Mouse (Mus musculus) cerebellum, adult 11-12 months (tissue): ENCODE results near the gene Hdgfl2.
"Not testable (repeated sequence)": the region's sequence is repeated elsewhere in the genome, so short reads cannot be mapped to it uniquely, and the experiment has no call there.

Experiments used
- DNase-seq: peaks from one replicate; pipeline ENCODE4 v3.0.0; 2022

The Hdgfl2 gene

DNA sequence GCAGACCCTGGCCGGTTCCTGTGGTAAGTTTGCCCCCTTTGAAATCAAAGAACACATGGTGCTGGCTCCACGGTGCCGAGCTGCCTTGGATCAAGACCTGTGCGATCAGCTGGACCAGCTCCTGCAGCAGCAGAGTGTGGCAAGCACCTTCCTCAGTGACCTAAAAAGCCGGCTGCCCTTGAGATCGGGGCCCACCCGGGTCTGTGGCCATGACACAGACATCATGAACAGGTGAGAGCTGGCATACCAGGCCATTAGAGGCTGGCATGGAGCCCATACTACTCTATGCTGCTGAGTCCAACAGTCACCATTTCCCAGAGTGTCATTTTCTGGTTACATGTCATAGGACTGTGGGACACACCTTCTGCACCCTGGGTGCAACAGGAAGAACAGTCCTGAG, 17.4 kb upstream of the Hdgfl2 start:
- no peak for DNase-seq

- DNase-seq: not testable (repeated sequence)
Measured at GRCm38 (mm10) chr17:56065715-56066114, 13.7 kb upstream of the Hdgfl2 start.

DNA sequence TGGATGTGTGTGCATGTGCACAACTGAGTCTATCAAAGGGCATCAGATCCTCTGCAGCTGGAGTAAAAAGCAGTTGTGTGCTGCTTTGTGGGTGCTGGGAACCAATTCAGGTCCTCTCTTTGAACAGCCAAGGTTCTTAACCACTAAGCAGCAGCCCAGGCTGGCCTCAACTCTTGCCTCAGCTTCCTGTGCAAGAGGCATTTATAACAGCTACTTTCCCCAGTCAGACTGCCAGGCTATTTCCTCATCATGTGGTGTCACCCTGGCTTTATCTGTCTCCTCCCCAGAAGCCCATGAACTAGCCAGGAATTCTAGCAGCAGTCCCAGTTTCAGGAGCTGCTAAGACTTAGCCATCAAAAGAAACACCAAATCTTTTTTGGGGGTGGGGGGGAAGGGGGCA, 13.0 kb upstream of the Hdgfl2 start:
- no peak for DNase-seq

DNA sequence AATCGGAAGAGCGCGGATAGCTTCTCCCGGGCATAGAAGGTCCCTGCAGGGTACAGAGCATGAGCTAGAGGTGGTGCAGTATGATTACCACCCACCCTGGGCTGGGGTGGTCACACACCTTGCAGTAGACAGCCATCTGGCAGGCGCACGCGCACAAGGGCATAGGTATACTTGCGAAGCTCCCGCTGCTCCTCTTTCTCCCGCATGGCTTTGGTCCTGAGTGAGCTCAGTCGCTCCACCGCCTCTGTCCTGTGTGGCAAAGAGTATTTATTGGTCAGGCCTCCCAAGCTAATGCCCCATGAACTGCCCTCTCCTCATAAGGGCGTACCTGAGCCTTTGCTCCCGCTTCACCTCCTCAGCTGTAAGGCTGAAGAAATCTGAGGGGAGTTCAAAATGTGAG, 10.4 kb upstream of the Hdgfl2 start:
- peak; percentile 19 for DNase-seq

- DNase-seq: no peak
Measured at GRCm38 (mm10) chr17:56071126-56071525, 8.3 kb upstream of the Hdgfl2 start.

DNA sequence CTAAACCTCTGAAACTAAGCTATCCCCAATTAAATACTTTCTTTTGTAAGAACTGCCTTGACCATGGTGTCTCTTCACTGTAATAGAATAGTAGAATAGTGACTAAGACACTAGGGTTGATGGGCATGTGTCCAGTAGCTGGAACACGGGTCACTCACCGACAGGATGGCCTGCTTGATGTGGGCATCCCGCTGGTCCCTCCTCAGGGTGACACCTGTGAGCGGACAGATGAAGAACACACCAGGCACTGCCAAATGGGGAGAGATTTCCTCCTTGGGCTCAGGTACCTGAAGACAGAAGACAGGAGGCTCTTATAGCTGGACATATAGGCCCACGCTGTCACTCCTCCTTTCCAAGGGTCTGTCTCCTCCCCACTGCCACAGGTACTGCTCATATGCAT, 7.2 kb upstream of the Hdgfl2 start:
- DNase-seq: no peak

DNA sequence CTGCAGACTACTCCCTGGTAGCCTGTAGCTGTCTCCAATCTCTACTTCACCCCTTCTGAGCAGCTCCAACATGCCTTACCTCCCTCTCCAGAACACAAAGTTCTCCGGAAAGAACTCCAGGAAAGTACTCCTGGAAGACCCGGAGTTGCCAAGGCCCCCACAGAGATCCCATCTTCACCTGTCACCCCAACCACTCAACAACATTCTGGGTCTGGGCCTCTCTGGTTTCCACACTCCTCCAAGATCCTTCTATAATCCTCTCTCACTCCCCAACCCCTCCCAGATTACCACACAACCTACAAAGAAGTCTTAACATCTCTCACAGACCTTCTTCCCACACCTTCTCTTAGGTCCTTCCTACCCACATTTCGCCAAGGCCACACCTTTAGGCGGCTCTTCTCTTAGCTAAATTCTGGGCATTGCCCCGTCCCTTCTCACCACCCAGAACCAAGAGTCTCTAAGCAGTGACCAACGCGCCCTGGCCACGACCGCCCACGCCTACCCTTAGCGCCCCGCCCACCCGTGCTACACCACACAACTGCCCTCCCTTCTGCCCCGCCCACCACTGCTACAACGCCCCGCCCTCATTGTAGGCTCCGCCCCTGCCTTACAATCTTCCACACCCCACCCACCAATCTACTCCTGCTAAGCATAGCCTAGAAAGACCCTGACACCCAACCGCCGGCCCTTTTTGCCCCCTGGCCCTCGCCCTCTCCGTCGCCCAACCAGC, 5.2 kb upstream of the Hdgfl2 start:
- DNase-seq: peak; percentile 78

GRCm38 (mm10) chr17:56074827-56075208, 4.6 kb upstream of the Hdgfl2 start, which contains the start of gene Ubxn6:
Gene Ubxn6 (minus strand): TSS chr17:56075028.
- DNase-seq: peak; percentile 95

GRCm38 (mm10) chr17:56077523-56077922, 1.9 kb upstream of the Hdgfl2 start:
- DNase-seq: no peak

DNA sequence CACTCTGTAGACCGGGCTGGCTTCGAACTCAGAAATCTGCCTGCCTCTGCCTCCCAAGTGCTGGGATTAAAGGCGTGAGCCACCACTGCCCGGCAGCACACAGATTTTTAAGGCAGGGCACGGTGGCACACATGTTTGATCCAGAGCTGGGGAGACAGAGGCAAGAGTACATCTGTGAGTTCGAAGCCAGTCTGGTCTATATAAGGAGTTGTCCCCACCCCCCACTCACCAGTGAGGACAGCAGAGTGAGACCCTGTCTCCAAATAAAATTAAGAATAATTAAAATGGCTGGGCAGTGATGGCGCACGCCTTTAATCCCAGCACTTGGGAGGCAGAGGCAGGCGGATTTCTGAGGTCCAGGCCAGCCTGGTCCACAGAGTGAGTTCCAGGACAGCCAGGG, 1.1 kb upstream of the Hdgfl2 start:
- peak; percentile 75 for DNase-seq

DNA sequence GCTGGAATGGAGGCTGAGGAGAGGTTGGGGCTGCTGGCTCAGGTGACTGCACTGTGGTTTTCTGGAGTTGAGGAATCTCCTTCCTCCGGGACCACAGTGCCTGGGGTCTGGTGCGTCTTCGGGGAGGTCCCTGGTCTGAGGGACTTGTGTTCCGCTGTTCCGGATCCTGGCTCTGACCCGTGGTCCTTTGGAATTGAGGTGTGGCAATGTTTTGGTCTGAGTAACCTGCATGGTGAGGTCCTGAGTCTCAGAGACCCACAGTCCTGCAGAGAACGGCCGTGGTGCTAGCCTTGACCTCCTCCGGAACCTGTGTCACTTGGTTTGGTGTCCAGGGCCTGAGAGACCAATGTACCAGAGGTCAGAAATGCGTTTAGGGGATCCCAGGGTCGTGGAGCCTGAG, 487 bp downstream of the Hdgfl2 start:
- DNase-seq: peak; percentile 69

- peak; percentile 56 for DNase-seq
Measured at GRCm38 (mm10) chr17:56080781-56081585, 1.5 kb downstream of the Hdgfl2 start.

DNA sequence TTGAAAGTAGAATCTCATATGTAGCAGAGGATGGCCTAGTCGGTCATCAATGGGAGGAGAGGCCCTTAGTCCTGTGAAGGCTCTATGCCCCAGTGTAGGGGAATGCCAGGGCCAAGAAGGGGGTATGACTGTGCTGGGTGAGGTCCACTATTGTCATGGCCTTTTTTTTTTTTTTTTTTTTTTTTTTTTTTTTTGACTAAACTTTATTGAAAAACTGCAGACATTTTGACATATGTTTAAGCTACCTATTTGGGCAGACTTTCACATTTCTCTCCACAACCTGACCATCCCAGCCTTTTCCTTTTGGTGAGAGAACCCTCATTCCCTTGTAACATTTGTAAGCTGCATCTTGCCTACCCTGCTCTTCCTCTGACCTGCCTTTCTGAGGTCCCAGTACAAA, 12.9 kb downstream of the Hdgfl2 start:
- DNase-seq: no peak

- DNase-seq: no peak
Measured at GRCm38 (mm10) chr17:56092794-56093193, 13.4 kb downstream of the Hdgfl2 start.

DNA sequence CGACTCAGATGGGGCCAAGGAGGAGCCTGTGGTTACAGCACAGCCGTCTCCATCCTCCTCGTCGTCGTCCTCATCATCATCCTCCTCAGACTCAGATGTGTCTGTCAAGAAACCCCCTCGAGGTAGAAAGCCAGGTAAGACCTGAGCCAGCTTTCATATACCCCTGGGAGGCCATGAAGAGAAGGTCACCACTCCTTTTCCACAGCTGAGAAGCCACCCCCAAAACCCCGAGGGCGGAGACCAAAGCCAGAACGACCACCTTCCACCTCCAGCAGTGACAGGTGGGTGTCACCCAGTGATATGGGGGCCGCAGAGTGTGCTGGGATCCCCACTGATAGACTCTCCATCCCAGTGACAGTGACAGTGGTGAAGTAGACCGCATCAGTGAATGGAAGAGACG, 17.4 kb downstream of the Hdgfl2 start:
- DNase-seq: no peak

- no peak for DNase-seq
Measured at GRCm38 (mm10) chr17:56098180-56098579, 18.7 kb downstream of the Hdgfl2 start.

DNA sequence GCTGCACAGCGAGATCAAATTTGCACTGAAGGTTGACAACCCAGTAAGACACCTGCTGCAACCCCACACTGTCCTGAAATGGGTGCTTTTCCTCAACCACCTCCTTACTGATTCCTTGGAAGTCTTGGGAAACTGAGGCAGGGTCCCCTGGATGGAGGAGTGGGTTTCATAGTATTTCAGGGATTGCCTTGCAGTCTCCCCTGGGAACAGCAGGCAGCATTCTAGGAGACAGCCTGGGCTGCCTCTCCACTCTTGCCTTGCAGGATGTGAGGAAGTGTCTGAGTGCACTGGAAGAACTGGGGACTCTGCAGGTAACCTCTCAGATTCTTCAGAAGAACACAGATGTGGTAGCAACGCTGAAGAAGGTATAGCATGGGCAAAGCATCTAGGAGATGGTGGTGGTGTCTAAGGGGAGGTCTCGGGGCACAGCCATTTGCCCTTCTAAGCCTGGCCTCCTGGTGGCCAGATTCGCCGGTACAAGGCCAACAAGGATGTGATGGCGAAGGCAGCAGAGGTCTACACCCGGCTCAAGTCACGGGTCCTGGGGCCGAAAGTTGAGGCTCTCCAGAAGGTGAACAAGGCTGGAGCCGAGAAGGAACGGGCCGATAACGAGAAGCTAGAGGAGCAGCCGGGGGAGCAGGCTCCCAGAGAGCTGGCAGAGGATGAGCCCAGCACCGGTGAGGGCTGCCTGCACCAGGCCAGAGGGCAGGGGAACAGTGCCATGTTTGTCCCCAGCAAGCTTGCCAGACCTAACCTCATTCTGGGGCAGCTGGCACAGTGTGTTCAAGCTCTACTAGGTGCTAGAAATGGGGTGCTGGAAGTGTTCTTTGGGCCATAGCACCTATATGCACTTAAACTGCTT, 19.5 kb downstream of the Hdgfl2 start:
- DNase-seq: no peak

DNA sequence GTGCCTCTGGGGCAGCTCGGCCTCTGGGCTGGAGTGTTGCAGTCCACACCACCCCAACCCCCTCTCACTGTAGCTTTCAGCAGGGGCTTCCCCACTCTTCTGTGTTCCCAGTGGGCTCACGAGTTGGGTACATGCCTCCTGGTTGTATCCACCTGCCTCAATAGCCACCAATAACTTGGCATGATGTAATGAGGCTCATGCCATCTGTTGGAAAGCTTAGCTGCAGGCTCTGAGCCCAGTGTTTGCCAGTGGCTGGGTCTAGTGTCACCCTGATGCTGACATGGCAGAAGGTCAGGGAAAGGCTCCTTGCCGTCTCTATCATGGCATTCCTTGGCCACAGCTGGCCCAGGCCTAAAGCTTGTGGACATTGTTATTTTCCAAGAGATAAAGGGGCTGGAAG, 21.4 kb downstream of the Hdgfl2 start:
- DNase-seq: no peak

- no peak for DNase-seq
Measured at GRCm38 (mm10) chr17:56102158-56102557, 22.7 kb downstream of the Hdgfl2 start.

GRCm38 (mm10) chr17:56102927-56103326, 23.5 kb downstream of the Hdgfl2 start:
- no peak for DNase-seq

GRCm38 (mm10) chr17:56103465-56104285, 24.2 kb downstream of the Hdgfl2 start:
- no peak for DNase-seq

DNA sequence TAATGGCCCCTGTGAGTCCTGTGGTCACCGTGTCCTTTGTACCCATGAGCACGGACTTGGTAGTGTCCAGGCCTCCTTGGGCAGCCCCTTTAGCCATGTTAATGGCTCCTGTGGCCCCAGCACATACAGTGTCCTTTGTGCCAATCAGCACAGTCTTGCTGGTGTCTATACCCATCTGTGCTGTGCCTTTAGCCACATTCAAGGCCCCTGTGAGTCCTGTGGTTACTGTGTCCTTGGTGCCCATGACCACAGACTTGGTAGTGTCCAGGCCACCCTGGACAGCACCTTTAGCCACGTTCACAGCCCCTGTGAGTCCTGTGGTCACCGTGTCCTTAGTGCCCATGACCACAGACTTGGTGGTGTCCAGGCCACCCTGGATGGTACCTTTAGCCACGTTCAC, 25.4 kb downstream of the Hdgfl2 start:
- not testable (repeated sequence) for DNase-seq
